Mouse (Mus musculus) hindbrain, embryonic 11.5 days (tissue): ENCODE measurements at regions not wholly inside any gene's neighbourhood (a gene's known extent, or its start where the extent isn't known, plus 50 kb on each side); places are given as distances from the start of the nearest gene placed in this dataset.

ENCODE experiments used
- ATAC-seq: fragments of 200-750 bp; cut with Nextera tagmentation; 2 replicates; pipeline ENCODE4 v1.8.0; 2017; ENCODE audit warnings: mild to moderate bottlenecking, moderate TSS enrichment, moderate library complexity; ENCODE audit not compliant: low FRiP score
- DNase-seq: peaks from one replicate; pipeline ENCODE4 v3.0.0-alpha.2; 2015; ENCODE audit warnings: low spot score
- H3K27ac ChIP-seq: fragments of 300-500 bp; sonication (generic); 2 replicates; pipeline ENCODE4 v1.5.1; 2014; ENCODE audit warnings: mild to moderate bottlenecking, low read depth, low read length
- H3K27me3 ChIP-seq: fragments of 300-500 bp; sonication (generic); 2 replicates; pipeline ENCODE4 v1.6.1; 2014; ENCODE audit warnings: mild to moderate bottlenecking, low read length, moderate library complexity, mixed read lengths; ENCODE audit not compliant: control insufficient read depth, insufficient read depth
- H3K36me3 ChIP-seq: fragments of 300-500 bp; sonication (generic); 2 replicates; pipeline ENCODE4 v1.6.1; 2014; ENCODE audit warnings: mild to moderate bottlenecking, low read length, moderate library complexity, mixed read lengths; ENCODE audit not compliant: control insufficient read depth, insufficient read depth
- H3K4me1 ChIP-seq: fragments of 300-500 bp; sonication (generic); replicated peaks from 2 replicates; pipeline ENCODE4 v1.6.1; 2014; ENCODE audit warnings: low read length, mixed read lengths; ENCODE audit not compliant: control insufficient read depth, insufficient read depth
- H3K4me2 ChIP-seq: fragments of 300-500 bp; sonication (generic); replicated peaks from 2 replicates; pipeline ENCODE4 v1.6.1; 2014; ENCODE audit warnings: mild to moderate bottlenecking, low read depth, low read length
- H3K4me3 ChIP-seq: fragments of 300-500 bp; sonication (generic); 2 replicates; pipeline ENCODE4 v1.5.1; 2014; ENCODE audit warnings: low read depth, low read length
- H3K9ac ChIP-seq: fragments of 300-500 bp; sonication (generic); 2 replicates; pipeline ENCODE4 v1.6.1; 2014; ENCODE audit warnings: low read depth, low read length
- H3K9me3 ChIP-seq: fragments of 300-500 bp; sonication (generic); 2 replicates; pipeline ENCODE4 v1.6.1; 2016; ENCODE audit warnings: low read length; ENCODE audit not compliant: control insufficient read depth
- WGBS: fragments of 180-500 bp; shearing (Covaris S2); extraction: QIAGEN DNeasy Blood & Tissue Kit; methylation state at CpG from one replicate; pipeline ENCODE4 v1.1.7; 2014; 5-methylcytosine and 5-hydroxymethylcytosine counted together

DNA sequence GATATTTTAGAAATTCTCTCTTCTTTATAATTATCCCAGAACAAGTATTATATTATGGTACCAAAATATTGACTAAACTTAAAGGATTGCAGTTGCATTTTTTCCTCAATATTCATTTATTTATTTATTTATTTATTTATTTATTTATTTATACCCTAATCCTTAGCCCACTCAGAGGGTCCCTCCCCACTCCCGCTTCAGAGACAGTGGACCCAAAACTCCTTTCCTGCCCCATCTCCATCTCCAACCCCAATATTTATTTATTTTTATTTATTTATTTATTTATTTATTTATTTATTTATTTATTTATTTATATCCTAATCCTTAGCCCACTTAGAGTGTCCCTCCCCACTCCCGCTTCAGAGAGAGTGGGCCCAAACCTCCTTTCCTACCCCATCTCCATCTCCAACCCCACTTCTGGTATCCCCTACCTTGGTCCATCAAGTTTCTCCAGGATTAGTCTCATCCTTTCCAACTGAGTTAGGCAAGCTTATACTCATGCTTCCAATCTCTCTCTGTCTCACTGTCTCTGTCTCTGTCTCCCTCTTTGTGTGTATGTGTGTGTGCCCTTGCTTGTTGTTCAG is 1340.8 kb downstream of the Cntnap5b start:
- Histone ChIP-seq H3K9ac (no peak overlapping the region), H3K27ac (no peak overlapping the region), H3K27me3 (no peaks in the 10 kb centered on the region), H3K4me3 (no peak overlapping the region), H3K36me3 (no peaks in the 10 kb centered on the region), H3K4me1 (no peaks in the 10 kb centered on the region), H3K9me3 (no peaks in the 10 kb centered on the region), H3K4me2 (no peak overlapping the region)
- no peak for DNase-seq
- WGBS = 97% methylated on average over 2 of the region's 2 CpGs
- ATAC-seq = peak; percentile 57; the same call in 1 of the 2 replicates

DNA sequence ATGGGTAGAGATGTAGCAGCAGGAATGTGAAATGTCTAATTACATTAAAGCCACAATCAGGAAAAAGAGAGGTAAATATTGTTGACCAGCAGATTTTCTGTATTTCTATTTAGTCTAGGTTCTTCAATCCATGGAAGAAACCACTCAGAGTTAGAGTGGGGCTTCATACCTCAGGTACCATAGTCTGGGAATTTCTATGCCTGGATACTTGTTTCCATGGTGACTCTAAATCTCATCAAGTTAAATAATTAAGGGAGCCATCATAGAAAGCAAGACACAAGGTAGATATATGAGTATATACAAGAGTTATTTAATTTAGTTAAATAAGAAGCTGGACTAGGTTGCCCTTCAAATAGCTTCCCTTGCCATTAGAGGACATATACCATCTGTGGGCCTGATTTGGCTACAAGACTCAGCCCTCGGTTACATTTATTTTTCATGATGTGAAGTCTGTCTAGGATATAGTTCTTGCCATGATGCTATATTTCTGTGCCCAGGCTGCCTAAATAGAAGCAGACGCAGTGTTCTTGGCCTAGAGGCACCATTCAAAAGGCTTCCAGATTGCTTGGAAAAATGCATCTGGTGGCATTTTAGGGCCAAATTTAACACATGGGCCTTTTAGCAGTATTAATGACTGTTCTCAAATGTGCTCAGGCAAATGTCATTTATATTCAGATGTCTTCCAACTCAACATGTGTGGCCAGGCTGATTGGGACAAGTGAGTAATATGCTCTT is 1349.7 kb downstream of the Cntnap5b start:
- Histone ChIP-seq H3K9me3 (no peaks in the 10 kb centered on the region), H3K27me3 (no peaks in the 10 kb centered on the region), H3K4me1 (no peaks in the 10 kb centered on the region), H3K9ac (no peak overlapping the region), H3K36me3 (no peaks in the 10 kb centered on the region), H3K4me3 (no peak overlapping the region), H3K4me2 (no peak overlapping the region), H3K27ac (no peak overlapping the region)
- WGBS = 94% methylated on average over 2 of the region's 2 CpGs
- ATAC-seq (no peak), DNase-seq (no peak)

DNA sequence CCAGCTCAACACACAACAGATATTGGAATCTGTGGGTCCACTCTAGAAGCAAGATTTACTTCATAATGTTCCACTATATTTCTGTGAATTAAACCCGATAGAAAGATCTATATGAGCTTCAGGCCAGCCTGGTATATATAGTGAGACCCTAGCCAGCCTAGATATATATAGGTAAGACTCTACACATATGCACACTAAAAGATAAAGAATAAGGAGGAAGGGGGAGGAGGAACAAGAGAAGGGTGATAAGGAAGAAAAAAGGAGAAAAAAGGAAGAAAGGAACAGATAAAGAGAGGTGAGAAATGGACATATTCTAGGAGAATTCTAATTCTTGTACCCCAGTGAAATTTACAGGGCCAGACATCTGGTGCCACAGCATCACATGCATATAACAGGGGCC is 1354.7 kb downstream of the Cntnap5b start:
- Histone ChIP-seq H3K4me2 (no peak overlapping the region), H3K4me1 (no peaks in the 10 kb centered on the region), H3K4me3 (no peak overlapping the region), H3K27ac (no peak overlapping the region), H3K9me3 (no peaks in the 10 kb centered on the region), H3K27me3 (no peaks in the 10 kb centered on the region), H3K9ac (no peak overlapping the region), H3K36me3 (no peaks in the 10 kb centered on the region)
- 92% methylated on average over 1 of the region's 1 CpGs for WGBS
- DNase-seq (no peak), ATAC-seq (no peak)

DNA sequence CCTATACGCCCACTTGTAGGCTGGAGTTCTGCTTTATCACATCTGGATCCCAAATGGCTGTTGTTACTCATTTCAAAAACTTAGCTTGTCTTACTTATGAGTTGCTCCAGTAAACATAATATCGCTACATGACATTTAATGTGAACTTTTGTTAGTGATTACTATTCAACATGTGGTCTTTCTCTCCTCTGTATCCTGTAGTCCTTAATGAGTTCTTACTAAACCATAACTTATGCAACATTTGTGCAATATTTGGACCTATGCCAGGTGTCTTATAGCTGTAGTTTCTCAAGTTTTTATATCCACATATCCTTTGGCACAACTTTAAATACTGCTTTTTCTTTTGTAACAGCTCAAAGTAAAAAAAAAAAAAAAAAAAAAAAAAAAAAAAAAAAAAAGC is 1394.1 kb downstream of the Cntnap5b start:
- H3K36me3 ChIP-seq = no peaks in the 10 kb centered on the region
- no peak overlapping the region for H3K4me3 ChIP-seq
- H3K27me3 ChIP-seq = no peaks in the 10 kb centered on the region
- no peak overlapping the region for H3K27ac ChIP-seq
- H3K4me1 ChIP-seq = no peaks in the 10 kb centered on the region
- WGBS = 90% methylated on average over 2 of the region's 2 CpGs
- H3K9ac ChIP-seq = no peak overlapping the region
- ATAC-seq (no peak), DNase-seq (no peak)
- no peaks in the 10 kb centered on the region for H3K9me3 ChIP-seq
- no peak overlapping the region for H3K4me2 ChIP-seq
